Mouse (Mus musculus) C2C12 (cell line): ENCODE measurements around the gene Slc12a8. TPM values are rescaled to one million over a fixed set of nuclear protein-coding genes. Genes with fewer than 3 reads are reported as not detected.

Source experiments
- H3K27me3 ChIP-seq: one replicate; pipeline ENCODE4 v1.6.1; 2011; ENCODE audit not compliant: control insufficient read depth, insufficient read depth, insufficient read length
- H3K36me3 ChIP-seq: one replicate; pipeline ENCODE4 v1.6.1; 2011; ENCODE audit not compliant: control insufficient read depth, insufficient read depth
- H3K4me3 ChIP-seq: one replicate; pipeline ENCODE4 v1.5.1; 2011; ENCODE audit warnings: mild to moderate bottlenecking, control low read depth; ENCODE audit not compliant: poor library complexity, insufficient read depth, severe bottlenecking
- H3K79me2 ChIP-seq: one replicate; pipeline ENCODE4 v1.6.1; 2011; ENCODE audit not compliant: control insufficient read depth, insufficient read depth
- H3K79me3 ChIP-seq: one replicate; pipeline ENCODE4 v1.6.1; 2011; ENCODE audit warnings: low read depth, control low read depth
- H3ac ChIP-seq: one replicate; pipeline ENCODE3; 2011; ENCODE audit warnings: low read depth; ENCODE audit not compliant: control insufficient read depth, insufficient read length
- CEBPB ChIP-seq: IDR thresholded peaks from one replicate; pipeline ENCODE4 v1.6.1; 2011; ENCODE audit warnings: low read depth, mild to moderate bottlenecking, control low read depth, moderate library complexity
- CTCF ChIP-seq: IDR thresholded peaks from one replicate; pipeline ENCODE4 v1.5.1; 2011; ENCODE audit not compliant: control insufficient read depth, insufficient read depth, insufficient read length
- FOSL1 ChIP-seq: IDR thresholded peaks from one replicate; pipeline ENCODE4 v1.8.0; 2011; ENCODE audit warnings: mild to moderate bottlenecking, low read length; ENCODE audit not compliant: poor library complexity, insufficient read depth, severe bottlenecking
- MAX ChIP-seq: IDR thresholded peaks from one replicate; pipeline ENCODE4 v1.6.1; 2011; ENCODE audit warnings: mild to moderate bottlenecking, control low read depth
- MYOD1 ChIP-seq: IDR thresholded peaks from one replicate; pipeline ENCODE4 v1.6.1; 2011; ENCODE audit warnings: low read depth; ENCODE audit not compliant: control insufficient read depth, insufficient read length
- MYOG ChIP-seq: IDR thresholded peaks from one replicate; pipeline ENCODE4 v1.6.1; 2011; ENCODE audit not compliant: control insufficient read depth, insufficient read length; ENCODE audit errors: extremely low read depth
- USF1 ChIP-seq: IDR thresholded peaks from one replicate; pipeline ENCODE4 v1.6.1; 2011; ENCODE audit warnings: low read depth, mild to moderate bottlenecking, control low read depth, moderate library complexity
- long read RNA-seq, 2 experiments: library from polyadenylated mRNA; unstranded; transcript quantifications; one replicate each; pipeline ENCODE4 v2.0.0; 2019 to 2020
- polyA plus RNA-seq: library from polyadenylated mRNA; unstranded; fragments of >200 nt; fragmentation: generic; extraction: Trizol; gene quantifications from one replicate; pipeline ENCODE4 v1.2.1, GENCODE M21; 2012; ENCODE audit warnings: missing spikeins

Gene Slc12a8
- polyA plus RNA-seq: 0.06 TPM
- long read RNA-seq, experiment 1: 0 reads
- long read RNA-seq, experiment 2, partial matches to known transcripts: 0 of 1 reads
- long read RNA-seq, experiment 2, other reads (novel, unspliced or antisense): 1 of 1 reads

GRCm38 (mm10) chr16:33516807-33517565 is at the start of gene Slc12a8:
Slc12a8 (plus strand) TSS chr16:33517328.
- Histone ChIP-seq H3K4me3 (no peak within 1 kb of the TSS), H3K79me2 (no peaks in the 10 kb centered on the region), H3K36me3 (no peaks in the 10 kb centered on the region), H3K27me3 (no peaks in the 10 kb centered on the region), H3ac (no peak within 1 kb of the TSS), H3K79me3 (no peaks in the 10 kb centered on the region)
- TF ChIP-seq CEBPB (no peak), MYOG (no peak), USF1 (no peak), CTCF (no peak), MAX (no peak), MYOD1 (no peak), FOSL1 (no peak)

- Histone ChIP-seq H3K79me2 (peaks cover 9% of the 10 kb centered on the region), H3K27me3 (no peaks in the 10 kb centered on the region), H3K79me3 (no peaks in the 10 kb centered on the region), H3ac (no peak overlapping the region), H3K36me3 (peaks cover 25% of the 10 kb centered on the region), H3K4me3 (no peak overlapping the region)
- TF ChIP-seq MYOG: no peak
- TF ChIP-seq MAX: no peak
- no peak for TF ChIP-seq CTCF
- TF ChIP-seq CEBPB: no peak
- no peak for TF ChIP-seq USF1
- no peak for TF ChIP-seq FOSL1
- TF ChIP-seq MYOD1: no peak
These were observed 49.7 kb upstream of the Slc12a8 start for GRCm38 (mm10) chr16:33467451-33467850.

- no peak for TF ChIP-seq USF1
- TF ChIP-seq CTCF: no peak
- TF ChIP-seq FOSL1: no peak
- no peak for TF ChIP-seq CEBPB
- TF ChIP-seq MYOD1: no peak
- TF ChIP-seq MYOG: no peak
- no peak for TF ChIP-seq MAX
- no peaks in the 10 kb centered on the region for H3K79me3 ChIP-seq
- H3K36me3 ChIP-seq: peaks cover 28% of the 10 kb centered on the region
- no peaks in the 10 kb centered on the region for H3K79me2 ChIP-seq
- H3ac ChIP-seq: no peak overlapping the region
- H3K4me3 ChIP-seq: no peak overlapping the region
- no peaks in the 10 kb centered on the region for H3K27me3 ChIP-seq
These were observed 47.2 kb upstream of the Slc12a8 start for GRCm38 (mm10) chr16:33469973-33470372.

- TF ChIP-seq USF1 (no peak), MYOG (no peak), CTCF (no peak), MYOD1 (no peak), FOSL1 (no peak), MAX (no peak), CEBPB (no peak)
- no peak overlapping the region for H3K4me3 ChIP-seq
- peaks cover 25% of the 10 kb centered on the region for H3K36me3 ChIP-seq
- no peaks in the 10 kb centered on the region for H3K79me3 ChIP-seq
- no peaks in the 10 kb centered on the region for H3K79me2 ChIP-seq
- H3ac ChIP-seq: no peak overlapping the region
- no peaks in the 10 kb centered on the region for H3K27me3 ChIP-seq
These were observed 42.7 kb upstream of the Slc12a8 start for GRCm38 (mm10) chr16:33474381-33474780.

- Histone ChIP-seq H3K27me3 (no peaks in the 10 kb centered on the region), H3K79me3 (no peaks in the 10 kb centered on the region), H3K36me3 (peaks cover 25% of the 10 kb centered on the region), H3K4me3 (no peak overlapping the region), H3K79me2 (no peaks in the 10 kb centered on the region), H3ac (no peak overlapping the region)
- TF ChIP-seq MYOG: no peak
- no peak for TF ChIP-seq FOSL1
- no peak for TF ChIP-seq USF1
- no peak for TF ChIP-seq CEBPB
- no peak for TF ChIP-seq MAX
- no peak for TF ChIP-seq CTCF
- TF ChIP-seq MYOD1: no peak
These were observed 37.2 kb upstream of the Slc12a8 start for GRCm38 (mm10) chr16:33479926-33480325.
